Mouse (Mus musculus): ENCODE data around the gene Kynu. TPM values are rescaled to one million over a fixed set of nuclear protein-coding genes. Genes with fewer than 3 reads are reported as not detected.
A peak's percentile ranks its signal among the peaks of the same experiment; 100 is the strongest.

Kynu gene
- total RNA-seq (2015) (0.10 and 0.22 TPM in 2 replicates), total RNA-seq (2017) (not detected in 2 replicates)

GRCm38 (mm10) chr2:43555062-43555888, at the start of gene Kynu:
TSS of gene Kynu (plus strand) at chr2:43555329.
- ATAC-seq (replicated peaks; ENCODE audit: poor library complexity): peak; percentile 78

GRCm38 (mm10) chr2:43506182-43506581, 48.9 kb upstream of the Kynu start:
- ATAC-seq (replicated peaks; ENCODE audit: poor library complexity): no peak

GRCm38 (mm10) chr2:43513852-43514251, 41.3 kb upstream of the Kynu start:
- ATAC-seq (replicated peaks; ENCODE audit: poor library complexity): no peak

- ATAC-seq (replicated peaks; ENCODE audit: poor library complexity): no peak
Observed at GRCm38 (mm10) chr2:43534417-43534816, 20.7 kb upstream of the Kynu start.

- ATAC-seq (replicated peaks; ENCODE audit: poor library complexity): 0 out of 2 replicates have a peak, but pooled peaks have one; percentile 22
Observed at GRCm38 (mm10) chr2:43542615-43543014, 12.5 kb upstream of the Kynu start.

- ATAC-seq (replicated peaks; ENCODE audit: poor library complexity): peak; percentile 98
Observed at GRCm38 (mm10) chr2:43545665-43546064, 9.5 kb upstream of the Kynu start.

- ATAC-seq (replicated peaks; ENCODE audit: poor library complexity): no peak
Observed at GRCm38 (mm10) chr2:43546448-43546847, 8.7 kb upstream of the Kynu start.

GRCm38 (mm10) chr2:43554216-43554615, 913 bp upstream of the Kynu start:
- no peak for ATAC-seq (replicated peaks; ENCODE audit: poor library complexity)

- peak; percentile 13; the same call in 1 of the 2 replicates for ATAC-seq (replicated peaks; ENCODE audit: poor library complexity)
Observed at GRCm38 (mm10) chr2:43555889-43556285, 758 bp downstream of the Kynu start.

GRCm38 (mm10) chr2:43556985-43557384, 1.9 kb downstream of the Kynu start:
- no peak for ATAC-seq (replicated peaks; ENCODE audit: poor library complexity)

GRCm38 (mm10) chr2:43561209-43561608, 6.1 kb downstream of the Kynu start:
- ATAC-seq (replicated peaks; ENCODE audit: poor library complexity): peak; percentile 93

GRCm38 (mm10) chr2:43562779-43563178, 7.7 kb downstream of the Kynu start:
- ATAC-seq (replicated peaks; ENCODE audit: poor library complexity): no peak

GRCm38 (mm10) chr2:43568406-43568805, 13.3 kb downstream of the Kynu start:
- ATAC-seq (replicated peaks; ENCODE audit: poor library complexity): no peak

- ATAC-seq (replicated peaks; ENCODE audit: poor library complexity): no peak
Observed at GRCm38 (mm10) chr2:43573526-43573925, 18.4 kb downstream of the Kynu start.

- 0 out of 2 replicates have a peak, but pooled peaks have one; percentile 11 for ATAC-seq (replicated peaks; ENCODE audit: poor library complexity)
Observed at GRCm38 (mm10) chr2:43583243-43583812, 28.2 kb downstream of the Kynu start.

GRCm38 (mm10) chr2:43585508-43585907, 30.4 kb downstream of the Kynu start:
- ATAC-seq (replicated peaks; ENCODE audit: poor library complexity): no peak

- ATAC-seq (replicated peaks; ENCODE audit: poor library complexity): no peak
Observed at GRCm38 (mm10) chr2:43587832-43588231, 32.7 kb downstream of the Kynu start.

GRCm38 (mm10) chr2:43592001-43592704, 37.0 kb downstream of the Kynu start:
- ATAC-seq (replicated peaks; ENCODE audit: poor library complexity): no peak

- peak; percentile 74 for ATAC-seq (replicated peaks; ENCODE audit: poor library complexity)
Observed at GRCm38 (mm10) chr2:43613571-43613970, 58.4 kb downstream of the Kynu start.

GRCm38 (mm10) chr2:43621140-43621539, 66.0 kb downstream of the Kynu start:
- no peak for ATAC-seq (replicated peaks; ENCODE audit: poor library complexity)

GRCm38 (mm10) chr2:43622844-43623243, 67.7 kb downstream of the Kynu start:
- ATAC-seq (replicated peaks; ENCODE audit: poor library complexity): peak; percentile 79

GRCm38 (mm10) chr2:43631786-43632185, 76.7 kb downstream of the Kynu start:
- ATAC-seq (replicated peaks; ENCODE audit: poor library complexity): peak; percentile 80
